Mouse (Mus musculus) kidney, adult 2 months (tissue): Measurements from ENCODE around the gene Cbs. TPM values are rescaled to one million over a fixed set of nuclear protein-coding genes. Genes with fewer than 3 reads are reported as not detected.

ENCODE experiments used
- DNase-seq: peaks from one replicate; pipeline ENCODE4 v3.0.0; 2021
- H3K27ac ChIP-seq: fragments of 200-500 bp; 2 replicates; pipeline ENCODE4 v1.5.1; 2012; ENCODE audit warnings: low read depth, low read length, control low read depth, inconsistent platforms; ENCODE audit not compliant: insufficient read depth
- H3K27me3 ChIP-seq: fragments of 200-500 bp; replicated peaks from 2 replicates; pipeline ENCODE4 v1.6.1; 2012; ENCODE audit warnings: mild to moderate bottlenecking, moderate library complexity, low read length, inconsistent platforms; ENCODE audit not compliant: control insufficient read depth, insufficient read depth
- H3K36me3 ChIP-seq: fragments of 200-500 bp; 2 replicates; pipeline ENCODE4 v1.6.1; 2012; ENCODE audit warnings: mild to moderate bottlenecking, moderate library complexity, low read length, inconsistent platforms; ENCODE audit not compliant: control insufficient read depth, insufficient read depth
- H3K4me1 ChIP-seq: fragments of 200-500 bp; 2 replicates; pipeline ENCODE4 v1.6.1; 2011; ENCODE audit warnings: low read length; ENCODE audit not compliant: control insufficient read depth, insufficient read depth
- H3K4me3 ChIP-seq: fragments of 200-500 bp; 2 replicates; pipeline ENCODE4 v1.5.1; 2011; ENCODE audit warnings: mild to moderate bottlenecking, low read depth, low read length, control low read depth; ENCODE audit not compliant: insufficient read depth
- CTCF ChIP-seq: fragments of 200-500 bp; conservative IDR thresholded peaks from 2 replicates; pipeline ENCODE4 v1.5.1; 2011; ENCODE audit warnings: low read depth, mild to moderate bottlenecking, control low read depth, low read length, moderate library complexity, mixed read lengths; ENCODE audit not compliant: insufficient read depth, insufficient read length
- POLR2A ChIP-seq: fragments of 200-500 bp; IDR thresholded peaks from one replicate; pipeline ENCODE4 v1.6.1; 2011; ENCODE audit warnings: low read depth, low read length, control low read depth
- WGBS: fragments of 180-500 bp; shearing (Covaris S2); methylation state at CpG from one replicate; pipeline ENCODE4 v1.1.7; 2018; 5-methylcytosine and 5-hydroxymethylcytosine counted together
- polyA plus RNA-seq: library from polyadenylated mRNA; depleted of rRNA; stranded (reverse); fragments of >200 nt; gene quantifications from 2 replicates; pipeline ENCODE4 v1.2.3, GENCODE M21; 2012; rRNA removed

Cbs gene
- polyA plus RNA-seq, 1 experiment: 140 TPM

- Histone ChIP-seq H3K4me3 (peak overlapping the region; percentile 75), H3K36me3 (no peaks in the 10 kb centered on the region), H3K27ac (peak overlapping the region; percentile 68), H3K27me3 (no peaks in the 10 kb centered on the region), H3K4me1 (peaks cover 30% of the 10 kb centered on the region)
- peak; percentile 25 for DNase-seq
- no peak for TF ChIP-seq CTCF
- no peak for TF ChIP-seq POLR2A
- under 1% methylated on average over 87 of the region's 88 CpGs for WGBS
These were observed 71.6 kb downstream of the Cbs start for GRCm38 (mm10) chr17:31565141-31566056.

GRCm38 (mm10) chr17:31564858-31565140 lies 72.2 kb downstream of the Cbs start:
- under 1% methylated on average over 44 of the region's 44 CpGs for WGBS
- Histone ChIP-seq H3K36me3 (no peaks in the 10 kb centered on the region), H3K27ac (peak overlapping the region; percentile 12; the same call in 1 of the 2 replicates), H3K4me3 (peak overlapping the region; percentile 75), H3K27me3 (no peaks in the 10 kb centered on the region), H3K4me1 (peaks cover 28% of the 10 kb centered on the region)
- TF ChIP-seq POLR2A (no peak), CTCF (no peak)
- no peak for DNase-seq

- Histone ChIP-seq H3K4me1 (peaks cover 23% of the 10 kb centered on the region), H3K27ac (peak within 1 kb of the TSS; percentile 94), H3K4me3 (peak within 1 kb of the TSS; percentile 75), H3K36me3 (no peaks in the 10 kb centered on the region), H3K27me3 (no peaks in the 10 kb centered on the region)
- DNase-seq: peak; percentile 100
- TF ChIP-seq CTCF (no peak), POLR2A (peak; percentile 56)
- under 1% methylated on average over 56 of the region's 72 CpGs for WGBS
These were observed 72.8 kb downstream of the Cbs start, which contains the start of gene Pknox1 for GRCm38 (mm10) chr17:31564015-31564857. Gene Pknox1, plus strand, starts transcription at chr17:31564734.

- H3K27ac ChIP-seq: peak overlapping the region; percentile 94
- peaks cover 19% of the 10 kb centered on the region for H3K4me1 ChIP-seq
- DNase-seq: no peak
- 7% methylated on average over 12 of the region's 12 CpGs for WGBS
- H3K4me3 ChIP-seq: peak overlapping the region; percentile 69
- no peaks in the 10 kb centered on the region for H3K27me3 ChIP-seq
- H3K36me3 ChIP-seq: no peaks in the 10 kb centered on the region
- no peak for TF ChIP-seq POLR2A
- TF ChIP-seq CTCF: no peak
These were observed 73.4 kb downstream of the Cbs start for GRCm38 (mm10) chr17:31563632-31564014.

- H3K36me3 ChIP-seq: no peaks in the 10 kb centered on the region
- no peak for DNase-seq
- 70% methylated on average over 11 of the region's 11 CpGs for WGBS
- no peak overlapping the region for H3K4me3 ChIP-seq
- H3K27ac ChIP-seq: no peak overlapping the region
- TF ChIP-seq CTCF (no peak), POLR2A (no peak)
- peaks cover 5% of the 10 kb centered on the region for H3K4me1 ChIP-seq
- no peaks in the 10 kb centered on the region for H3K27me3 ChIP-seq
These were observed 77.8 kb downstream of the Cbs start for GRCm38 (mm10) chr17:31559021-31559789.

Other genes starting within 250 kb of the Cbs start
- gene Wdr4, start 117.3 kb downstream of the Cbs start, polyA plus RNA-seq: 28.3 and 29.6 TPM in 2 replicates
- gene Ndufv3, start 117.1 kb downstream of the Cbs start, polyA plus RNA-seq: 387 and 475 TPM in 2 replicates
- gene Pknox1, start 72.5 kb downstream of the Cbs start, polyA plus RNA-seq: 19.2 and 19.9 TPM in 2 replicates
- gene U2af1, start 21.7 kb upstream of the Cbs start, polyA plus RNA-seq: 45.0 and 61.3 TPM in 2 replicates
- gene Cryaa, start 40.6 kb upstream of the Cbs start, polyA plus RNA-seq: 0.86 and 0.99 TPM in 2 replicates
- 35.5 and 57.6 TPM in 2 replicates for gene Sik1, start 218.6 kb upstream of the Cbs start, polyA plus RNA-seq